Mouse (Mus musculus) mature B cell (primary cell): ENCODE data around the gene Gm49361.
"Not testable (repeated sequence)": the region's sequence is repeated elsewhere in the genome, so short reads cannot be mapped to it uniquely, and the experiment has no call there.

ENCODE experiments used
- in situ Hi-C: fragments of 300-500 bp; cut with MboI; formaldehyde crosslinking; loops from 2 replicates; pipeline ENCODE4 v1.14.3; 2019

Gene Gm49361

GRCm38 (mm10) chr14:57746001-57746771 lies at the start of gene Gm49361:
TSS of gene Gm49361 (minus strand) at chr14:57746103.
- in situ Hi-C loops: no loop called here

GRCm38 (mm10) chr14:57791171-57791570 lies 45.3 kb upstream of the Gm49361 start:
- in situ Hi-C loops: no loop called here

- in situ Hi-C loops: no loop called here
Measured at GRCm38 (mm10) chr14:57789759-57790158, 43.9 kb upstream of the Gm49361 start.

- in situ Hi-C loops: no loop called here
Measured at GRCm38 (mm10) chr14:57789311-57789710, 43.4 kb upstream of the Gm49361 start.

- in situ Hi-C loops: no loop called here
Measured at GRCm38 (mm10) chr14:57787406-57787805, 41.5 kb upstream of the Gm49361 start.

- in situ Hi-C loops: no loop called here
Measured at GRCm38 (mm10) chr14:57772157-57772815, 26.4 kb upstream of the Gm49361 start.

- in situ Hi-C loops: no loop called here
Measured at GRCm38 (mm10) chr14:57769102-57769501, 23.2 kb upstream of the Gm49361 start.

- in situ Hi-C loops: no loop called here
Measured at GRCm38 (mm10) chr14:57760447-57761412, 14.8 kb upstream of the Gm49361 start.

GRCm38 (mm10) chr14:57758237-57758636 lies 12.3 kb upstream of the Gm49361 start, which contains the start of gene Lats2:
TSS of gene Lats2 (minus strand) at chr14:57758388.
- in situ Hi-C loops: no loop called here

- in situ Hi-C loops: no loop called here
Measured at GRCm38 (mm10) chr14:57756094-57756493, 10.2 kb upstream of the Gm49361 start.

GRCm38 (mm10) chr14:57755661-57756060 lies 9.8 kb upstream of the Gm49361 start:
- in situ Hi-C loops: no loop called here

- in situ Hi-C loops: no loop called here
Measured at GRCm38 (mm10) chr14:57753351-57753992, 7.6 kb upstream of the Gm49361 start.

GRCm38 (mm10) chr14:57751006-57751405 lies 5.1 kb upstream of the Gm49361 start:
- in situ Hi-C loops: not testable (repeated sequence)

- in situ Hi-C loops: no loop called here
Measured at GRCm38 (mm10) chr14:57749501-57749900, 3.6 kb upstream of the Gm49361 start.

- in situ Hi-C loops: no loop called here
Measured at GRCm38 (mm10) chr14:57745291-57745969, 473 bp downstream of the Gm49361 start.

GRCm38 (mm10) chr14:57744547-57744946 lies 1.4 kb downstream of the Gm49361 start:
- in situ Hi-C loops: no loop called here

- in situ Hi-C loops: no loop called here
Measured at GRCm38 (mm10) chr14:57740651-57741050, 5.3 kb downstream of the Gm49361 start.

GRCm38 (mm10) chr14:57737089-57737488 lies 8.8 kb downstream of the Gm49361 start:
- in situ Hi-C loops: no loop called here

- in situ Hi-C loops: no loop called here
Measured at GRCm38 (mm10) chr14:57736141-57736540, 9.8 kb downstream of the Gm49361 start.

GRCm38 (mm10) chr14:57732668-57733293 lies 13.1 kb downstream of the Gm49361 start:
- in situ Hi-C loops: no loop called here
